Mouse (Mus musculus) Muller cell, postnatal 12 days (primary cell): ENCODE data around the gene Atg9b.

Experiments
- DNase-seq: peaks from one replicate; pipeline ENCODE4 v3.0.0-alpha.2; 2015; ENCODE audit errors: inconsistent ontology term

Atg9b gene

DNA sequence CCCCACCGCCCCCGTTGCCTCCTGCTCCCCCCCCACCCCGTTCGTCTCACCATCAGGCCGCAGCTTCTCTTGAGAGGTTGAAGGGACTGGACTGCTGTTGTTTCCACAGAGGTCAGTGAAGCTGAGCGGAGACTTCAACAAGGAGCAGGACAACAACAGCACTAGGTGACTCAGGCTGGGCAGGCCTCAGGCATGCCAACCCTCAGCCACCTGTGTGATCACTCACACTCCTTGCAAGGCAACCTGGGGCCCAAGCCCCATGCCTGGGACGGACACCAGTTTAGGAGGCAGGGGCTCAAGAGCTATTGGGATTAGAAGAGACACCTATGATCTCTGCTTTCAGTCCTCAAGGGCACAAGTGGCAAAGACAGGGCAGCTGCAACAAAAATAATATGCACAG, at the start of gene Atg9b:
TSS of gene Atg9b (minus strand) at position 280 of the 400 bp plus-strand sequence.
- DNase-seq = no peak

DNA sequence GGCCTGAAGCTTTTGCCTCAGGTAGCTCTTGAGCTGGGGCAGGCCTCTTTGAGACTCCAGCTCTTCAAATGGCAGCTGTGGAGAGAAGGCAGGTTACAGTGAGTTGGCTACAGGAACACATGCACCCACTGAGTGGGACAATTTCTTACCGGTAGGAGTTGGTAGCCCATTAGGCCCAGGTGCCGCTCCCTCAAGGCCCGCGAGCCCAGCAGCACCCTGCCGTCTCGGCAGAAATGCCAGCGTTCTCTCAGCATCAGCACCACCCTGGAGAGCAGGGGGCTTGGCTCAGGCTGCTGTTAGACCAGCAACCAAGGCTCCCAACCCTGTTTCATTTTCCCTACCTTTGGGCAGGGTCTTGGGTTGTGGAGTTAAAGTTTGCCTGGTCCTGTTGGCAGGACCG, 49.2 kb upstream of the Atg9b start:
- no peak for DNase-seq

- no peak for DNase-seq
Observed at GRCm38 (mm10) chr5:24433993-24434392, 42.0 kb upstream of the Atg9b start.

DNA sequence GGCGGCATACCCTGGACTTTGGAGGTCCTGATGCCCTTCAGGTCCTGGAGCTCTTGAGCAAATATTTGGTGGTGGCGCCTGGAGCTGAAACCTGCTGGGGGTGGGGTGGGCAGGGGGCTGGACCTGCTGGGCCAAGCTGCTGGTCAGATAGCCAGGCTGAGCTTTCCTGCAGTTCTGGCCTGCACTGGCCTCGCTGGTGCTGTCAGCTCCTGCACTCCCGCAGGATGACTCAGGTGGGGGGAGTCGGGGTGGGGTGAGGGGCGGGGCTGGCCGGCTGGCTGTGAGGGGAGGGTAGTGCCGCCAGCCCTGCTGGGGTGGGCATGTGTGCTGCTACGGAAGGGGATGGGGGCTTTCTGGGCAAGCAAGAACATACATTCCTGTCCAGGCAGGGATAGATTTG, 36.7 kb upstream of the Atg9b start:
- DNase-seq = no peak

DNA sequence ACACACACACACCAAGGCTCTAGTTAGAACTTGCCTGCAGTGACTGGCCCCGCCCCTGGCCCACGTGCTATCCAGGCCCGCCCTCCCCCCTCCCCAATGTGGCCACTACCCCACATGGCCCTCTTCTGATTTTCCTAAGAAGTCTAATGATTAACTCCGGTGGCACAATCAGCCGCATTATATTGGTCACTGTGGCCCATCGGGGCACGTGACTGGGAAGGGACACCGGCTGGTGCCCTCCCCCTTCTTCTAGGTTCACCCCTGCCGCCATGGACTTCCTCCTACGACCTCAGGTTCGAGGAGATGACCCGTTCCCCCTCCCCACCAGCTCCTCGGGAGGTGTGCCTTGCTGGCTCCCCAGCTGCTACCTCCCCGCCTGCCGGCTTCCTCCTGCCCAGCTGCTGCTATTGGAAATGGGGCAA, 36.0 kb upstream of the Atg9b start:
- no peak for DNase-seq

DNA sequence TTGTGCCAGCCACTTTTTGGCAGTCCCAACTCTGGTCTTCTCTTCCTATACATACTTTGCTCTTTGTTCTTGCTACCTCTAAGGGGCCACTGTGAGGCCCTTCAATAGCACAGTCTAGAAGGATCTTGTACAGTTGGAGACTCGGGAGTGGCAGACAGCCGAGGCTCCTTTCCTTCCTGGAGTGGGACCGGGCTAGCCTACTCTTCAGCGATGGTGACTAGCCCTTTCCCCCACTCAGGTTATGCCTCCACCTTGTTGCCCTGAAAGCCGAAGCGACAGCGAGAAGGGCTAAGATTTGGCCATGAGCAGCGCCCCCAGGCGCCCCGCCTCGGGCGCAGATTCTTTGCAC, 35.3 kb upstream of the Atg9b start:
- DNase-seq = no peak

- DNase-seq = no peak
Observed at GRCm38 (mm10) chr5:24426556-24427284, 34.8 kb upstream of the Atg9b start.

GRCm38 (mm10) chr5:24426037-24426432, 34.1 kb upstream of the Atg9b start:
- DNase-seq = peak; percentile 65

- no peak for DNase-seq
Observed at GRCm38 (mm10) chr5:24425421-24426036, 33.6 kb upstream of the Atg9b start.

- peak; percentile 95 for DNase-seq
Observed at GRCm38 (mm10) chr5:24424861-24425411, 33.0 kb upstream of the Atg9b start.

DNA sequence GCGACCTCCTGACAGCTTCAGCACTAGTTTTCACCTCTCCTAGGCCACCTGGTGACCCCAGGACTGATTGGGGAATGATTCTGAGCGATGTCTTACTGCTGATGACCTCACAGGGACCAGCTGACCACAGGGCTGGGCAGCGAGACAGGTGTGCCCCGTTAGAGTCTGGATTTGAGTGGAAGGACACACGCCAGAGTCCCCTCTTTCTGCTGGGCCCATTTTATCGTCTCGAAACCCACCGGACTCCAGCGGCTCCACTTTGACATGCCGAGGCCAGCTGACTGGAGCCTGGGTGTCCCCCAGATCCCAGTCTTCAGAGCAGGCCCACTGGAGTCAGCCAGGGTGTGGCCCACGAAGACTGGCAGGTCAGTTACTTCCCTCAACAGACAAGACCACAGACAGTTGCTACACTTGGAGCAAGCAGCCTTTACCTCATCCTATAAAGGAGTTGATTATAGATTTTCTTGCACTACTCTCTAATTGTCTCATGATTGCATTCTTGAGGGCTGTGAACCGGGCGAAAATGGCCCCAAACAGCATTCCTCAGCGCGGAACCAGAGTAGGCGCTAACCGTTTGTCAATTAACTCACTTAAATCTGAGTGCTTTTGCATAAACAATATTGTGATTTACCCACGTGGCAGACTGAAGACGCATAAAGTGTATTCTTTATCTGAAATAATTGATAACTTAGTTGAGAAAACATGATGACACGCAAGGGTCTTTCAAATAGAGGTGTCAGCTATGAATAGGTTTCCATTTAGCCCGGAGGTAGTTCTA, 32.2 kb upstream of the Atg9b start:
- peak; percentile 65 for DNase-seq

DNA sequence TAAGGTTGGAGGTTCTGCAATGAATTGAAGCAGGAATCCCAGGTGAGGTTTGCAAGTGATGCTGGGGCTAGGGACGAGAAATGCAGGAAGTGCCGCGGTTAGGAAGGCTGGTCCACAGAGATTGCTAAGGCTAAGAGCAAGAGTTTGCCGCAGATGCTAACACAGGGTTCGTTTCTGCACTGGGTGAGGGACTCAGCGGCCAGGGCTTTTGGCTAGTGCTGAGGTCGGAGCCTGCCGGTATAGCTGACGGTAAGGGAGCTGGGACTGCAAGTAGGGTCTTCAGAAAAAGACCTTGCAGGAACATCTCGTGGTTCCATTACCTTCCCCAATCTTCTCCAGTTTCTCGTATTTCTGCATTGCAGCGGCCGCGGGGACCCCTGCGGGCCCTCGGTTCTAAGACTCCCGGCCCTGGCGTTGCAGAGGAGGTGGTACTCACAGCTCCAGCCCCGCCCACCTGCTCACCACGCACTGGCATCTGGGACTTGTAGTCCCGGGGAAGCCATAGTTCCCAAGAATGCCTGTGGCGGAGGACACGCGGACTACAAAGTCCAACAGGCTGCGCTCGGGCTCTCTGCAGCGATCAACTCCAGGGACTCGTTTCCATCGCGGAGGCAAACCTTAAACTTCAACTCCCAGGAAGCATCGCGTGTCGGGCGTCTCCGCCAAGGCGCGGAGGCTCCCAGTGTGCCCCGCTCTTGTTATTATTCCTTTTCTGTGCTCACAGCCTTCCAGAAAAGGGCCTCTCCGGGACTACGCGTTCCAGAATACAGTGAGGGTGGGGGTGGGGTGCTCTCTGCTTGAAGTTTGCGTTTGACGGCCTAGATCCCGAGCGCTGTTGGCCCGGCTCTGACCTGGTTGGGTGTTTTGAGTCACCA, 31.4 kb upstream of the Atg9b start, which contains the start of the genes Cdk5 and Slc4a2:
TSS of gene Cdk5 (minus strand) at position 402 of the 875 bp plus-strand sequence.
TSS of gene Slc4a2 (plus strand) at position 709 of the 875 bp plus-strand sequence.
- DNase-seq = peak; percentile 99

GRCm38 (mm10) chr5:24420381-24420780, 28.4 kb upstream of the Atg9b start:
- DNase-seq = no peak

- DNase-seq = no peak
Observed at GRCm38 (mm10) chr5:24417587-24417986, 25.6 kb upstream of the Atg9b start.

GRCm38 (mm10) chr5:24416222-24416736, 24.3 kb upstream of the Atg9b start:
- peak; percentile 64 for DNase-seq

- no peak for DNase-seq
Observed at GRCm38 (mm10) chr5:24413938-24414337, 22.0 kb upstream of the Atg9b start.

- no peak for DNase-seq
Observed at GRCm38 (mm10) chr5:24413042-24413693, 21.2 kb upstream of the Atg9b start, which contains the start of gene Asic3. Gene Asic3 (plus strand): TSS chr5:24413392.

- DNase-seq = peak; percentile 82
Observed at GRCm38 (mm10) chr5:24412063-24412462, 20.1 kb upstream of the Atg9b start.

GRCm38 (mm10) chr5:24409466-24409865, 17.5 kb upstream of the Atg9b start:
- no peak for DNase-seq

GRCm38 (mm10) chr5:24408651-24409050, 16.7 kb upstream of the Atg9b start:
- no peak for DNase-seq
